Mouse (Mus musculus) G1E (cell line): ENCODE results near the gene Ubc. TPM values are rescaled to one million over a fixed set of nuclear protein-coding genes. Genes with fewer than 3 reads are reported as not detected.
A peak's percentile ranks its signal among the peaks of the same experiment; 100 is the strongest.
"Not testable (repeated sequence)": the region's sequence is repeated elsewhere in the genome, so short reads cannot be mapped to it uniquely, and the experiment has no call there.

Source experiments
- ATAC-seq: 2 replicates; pipeline ENCODE4 v1.8.0; 2016; ENCODE audit warnings: mild to moderate bottlenecking; ENCODE audit not compliant: insufficient number of reproducible peaks, poor library complexity, low FRiP score, severe bottlenecking; ENCODE audit errors: extremely low read depth
- DNase-seq: peaks from one replicate; pipeline ENCODE4 v3.0.0; 2012; ENCODE audit warnings: low spot score
- H3K27me3 ChIP-seq: 2 replicates; pipeline ENCODE4 v1.6.1; 2012; ENCODE audit warnings: mild to moderate bottlenecking, low read length, inconsistent platforms; ENCODE audit not compliant: insufficient read depth
- H3K36me3 ChIP-seq: replicated peaks from 2 replicates; pipeline ENCODE3; 2012; ENCODE audit warnings: mild to moderate bottlenecking, inconsistent platforms
- H3K4me1 ChIP-seq: 2 replicates; pipeline ENCODE4 v1.6.1; 2012; ENCODE audit warnings: low read depth, low read length, inconsistent platforms, mixed read lengths; ENCODE audit not compliant: insufficient read depth
- H3K4me3 ChIP-seq: 2 replicates; pipeline ENCODE4 v1.5.1; 2012; ENCODE audit warnings: low read depth, mild to moderate bottlenecking, inconsistent platforms, low read length, moderate library complexity, mixed read lengths
- H3K9me3 ChIP-seq: replicated peaks from 2 replicates; pipeline ENCODE4 v1.6.1; 2012; ENCODE audit warnings: inconsistent platforms
- CTCF ChIP-seq: IDR thresholded peaks from 2 replicates; pipeline ENCODE4 v1.5.1; 2012; ENCODE audit warnings: low read depth, low read length, inconsistent platforms, mixed read lengths
- GATA1 ChIP-seq: IDR thresholded peaks from 2 replicates; pipeline ENCODE4 v1.6.1; 2012; ENCODE audit warnings: borderline replicate concordance, low read length, inconsistent platforms, mixed read lengths
- GATA2 ChIP-seq: IDR thresholded peaks from 2 replicates; pipeline ENCODE4 v1.6.1; 2012; ENCODE audit warnings: low read depth, low read length, inconsistent platforms, borderline replicate concordance
- POLR2AphosphoS5 ChIP-seq: IDR thresholded peaks from 2 replicates; pipeline ENCODE4 v1.6.1; 2012; ENCODE audit warnings: low read depth, low read length, inconsistent platforms; ENCODE audit not compliant: insufficient replicate concordance
- TAL1 ChIP-seq: conservative IDR thresholded peaks from 2 replicates; pipeline ENCODE4 v1.6.1; 2012; ENCODE audit warnings: low read depth, low read length, inconsistent platforms, mixed read lengths
- polyA plus RNA-seq: library from polyadenylated mRNA; stranded (reverse); fragments of >175 nt; gene quantifications from 2 replicates; pipeline ENCODE4 v1.2.3, GENCODE M21; 2012
- total RNA-seq, 2 experiments: library from RNA; stranded (forward) in 1 of 2; stranded (reverse) in 1 of 2; fragments of 200-1000 nt in 1 of 2; fragments of >200 nt in 1 of 2; fragmentation: Nextera tagmentation in 1 of 2; gene quantifications; 2 replicates each; pipeline ENCODE4 v1.2.3; 2014 to 2017

Ubc gene
- total and polyA plus RNA-seq, 3 experiments = 92.4 to 495 (median 212) TPM

- Histone ChIP-seq H3K4me1 (peaks cover 6% of the 10 kb centered on the region; the same call in 1 of the 2 replicates), H3K4me3 (no peak overlapping the region), H3K36me3 (peaks cover 100% of the 10 kb centered on the region), H3K9me3 (no peaks in the 10 kb centered on the region), H3K27me3 (no peaks in the 10 kb centered on the region; the same call in 1 of the 2 replicates)
- TF ChIP-seq GATA1 (no peak), CTCF (no peak), GATA2 (no peak), TAL1 (no peak), POLR2AphosphoS5 (no peak)
- ATAC-seq = no peak
- no peak for DNase-seq
These were observed 29.1 kb upstream of the Ubc start for GRCm38 (mm10) chr5:125419124-125419523.

- ATAC-seq (no peak), DNase-seq (no peak)
- no peaks in the 10 kb centered on the region for H3K9me3 ChIP-seq
- H3K36me3 ChIP-seq = peaks cover 100% of the 10 kb centered on the region
- no peak for TF ChIP-seq TAL1
- TF ChIP-seq CTCF = no peak
- no peak for TF ChIP-seq GATA1
- no peak for TF ChIP-seq GATA2
- no peak for TF ChIP-seq POLR2AphosphoS5
- H3K4me3 ChIP-seq = no peak overlapping the region
- no peaks in the 10 kb centered on the region; the same call in 1 of the 2 replicates for H3K27me3 ChIP-seq
- H3K4me1 ChIP-seq = peaks cover 6% of the 10 kb centered on the region; the same call in 1 of the 2 replicates
These were observed 28.6 kb upstream of the Ubc start for GRCm38 (mm10) chr5:125418636-125419035.

GRCm38 (mm10) chr5:125416183-125416582, 26.2 kb upstream of the Ubc start:
- no peaks in the 10 kb centered on the region for H3K9me3 ChIP-seq
- TF ChIP-seq TAL1 (no peak), POLR2AphosphoS5 (no peak), GATA1 (no peak), GATA2 (no peak), CTCF (no peak)

GRCm38 (mm10) chr5:125413763-125414162, 23.8 kb upstream of the Ubc start:
- no peaks in the 10 kb centered on the region for H3K27me3 ChIP-seq
- H3K4me3 ChIP-seq = no peak overlapping the region
- no peak for ATAC-seq
- TF ChIP-seq GATA1 (no peak), CTCF (no peak), POLR2AphosphoS5 (no peak), TAL1 (no peak), GATA2 (no peak)
- no peaks in the 10 kb centered on the region for H3K9me3 ChIP-seq
- DNase-seq = no peak
- H3K36me3 ChIP-seq = peaks cover 65% of the 10 kb centered on the region
- peaks cover 21% of the 10 kb centered on the region for H3K4me1 ChIP-seq

More at GRCm38 (mm10) chr5:125416183-125416582, 26.2 kb upstream of the Ubc start:
- ATAC-seq = no peak
- Histone ChIP-seq H3K4me3 (0 out of 2 replicates have a peak overlapping the region, but pooled peaks have one; percentile 7), H3K27me3 (no peaks in the 10 kb centered on the region), H3K36me3 (peaks cover 89% of the 10 kb centered on the region), H3K4me1 (peaks cover 6% of the 10 kb centered on the region)
- DNase-seq = no peak

- H3K27me3 ChIP-seq, DNase-seq, H3K4me3 ChIP-seq, H3K9me3 ChIP-seq, ATAC-seq: not testable (repeated sequence)
- Histone ChIP-seq H3K36me3 (peaks cover 53% of the 10 kb centered on the region), H3K4me1 (peaks cover 32% of the 10 kb centered on the region)
These were observed 22.5 kb upstream of the Ubc start for GRCm38 (mm10) chr5:125412536-125412935.

- Histone ChIP-seq H3K27me3 (no peaks in the 10 kb centered on the region), H3K4me3 (no peak overlapping the region), H3K4me1 (peaks cover 36% of the 10 kb centered on the region), H3K9me3 (no peaks in the 10 kb centered on the region), H3K36me3 (peaks cover 48% of the 10 kb centered on the region)
- TF ChIP-seq TAL1 (no peak), CTCF (peak; percentile 74)
- DNase-seq = no peak
- no peak for ATAC-seq
These were observed 22.0 kb upstream of the Ubc start for GRCm38 (mm10) chr5:125411972-125412530.

GRCm38 (mm10) chr5:125409348-125410090, 19.5 kb upstream of the Ubc start:
- H3K36me3 ChIP-seq = peaks cover 23% of the 10 kb centered on the region
- ATAC-seq (no peak), DNase-seq (no peak)
- H3K27me3 ChIP-seq = no peaks in the 10 kb centered on the region
- no peaks in the 10 kb centered on the region for H3K9me3 ChIP-seq
- H3K4me3 ChIP-seq = peak overlapping the region; percentile 66
- TF ChIP-seq TAL1 (no peak), CTCF (no peak), GATA1 (no peak), POLR2AphosphoS5 (no peak), GATA2 (no peak)
- H3K4me1 ChIP-seq = peaks cover 54% of the 10 kb centered on the region
